Mouse (Mus musculus): ENCODE results near the gene Sema4a. TPM values are rescaled to one million over a fixed set of nuclear protein-coding genes. Genes with fewer than 3 reads are reported as not detected.

Gene Sema4a
- total and polyA plus RNA-seq, 3 experiments, result 33.5 to 45.3 TPM; not detected in 1

DNA sequence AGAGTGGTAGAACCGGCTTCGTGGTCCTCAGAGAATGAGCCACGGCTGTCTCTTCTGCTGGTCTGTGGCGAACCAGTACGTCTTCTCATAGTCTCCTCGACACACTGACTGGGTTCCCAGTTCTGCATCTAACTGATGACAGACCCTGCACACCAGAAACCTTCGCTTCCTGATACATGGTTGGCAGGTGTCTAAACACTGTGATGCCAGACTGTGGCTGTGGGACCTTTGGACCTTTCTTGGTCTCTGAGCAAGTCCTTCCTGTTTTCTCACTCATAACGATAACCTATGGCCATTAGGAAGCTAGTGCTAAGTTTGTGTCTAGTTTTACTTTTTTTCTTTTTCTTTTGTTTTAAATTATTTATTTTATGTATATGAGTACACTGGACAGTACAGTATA lies 12.5 kb downstream of the Sema4a start:
- no peaks in the 10 kb centered on the region for H3K79me2 ChIP-seq (ENCODE audit: control insufficient read depth, insufficient read depth, low read length, poor library complexity)
- H3K4me1 ChIP-seq (ENCODE audit: control insufficient read depth in 1 of 2, insufficient read depth in 2 of 2, low read length in 2 of 2), result peaks cover 4 to 12% of the 10 kb centered on the region in 2 experiments; a peak in 3 of 4 replicates
- H3K36me3 ChIP-seq (ENCODE audit: control insufficient read depth in 1 of 2, insufficient read depth in 2 of 2, low read length in 2 of 2), result peaks cover 0 to 3% of the 10 kb centered on the region in 2 experiments; a peak in 1 of 4 replicates
- H3K4me3 ChIP-seq (ENCODE audit: control insufficient read depth in 1 of 2, insufficient read depth in 1 of 2, low read depth in 2 of 2, low read length in 2 of 2), result no peak overlapping the region
- no peaks in the 10 kb centered on the region for H3K9me3 ChIP-seq (replicated peaks; ENCODE audit: insufficient read depth, low read length)
- DNase-seq (ENCODE audit: low read depth, low spot score), result no peak
- H3K27ac ChIP-seq (ENCODE audit: control insufficient read depth, low read depth, low read length), result no peak overlapping the region
- no peaks in the 10 kb centered on the region for H3K27me3 ChIP-seq (ENCODE audit: control insufficient read depth in 1 of 2, insufficient read depth in 2 of 2, low read length in 2 of 2)
- TF ChIP-seq POLR2A (IDR thresholded peaks at IDR 0.05; ENCODE audit: control insufficient read depth in 1 of 2, insufficient read depth in 1 of 2, low read depth in 1 of 2, low read length in 2 of 2, poor library complexity in 1 of 2), result no peak
- TF ChIP-seq MAZ (IDR thresholded peaks at IDR 0.05; ENCODE audit: low read depth, low read length), result no peak
- no peak for TF ChIP-seq NRF1 (IDR thresholded peaks at IDR 0.05; ENCODE audit: insufficient read depth, low read depth, low read length, poor library complexity, severe bottlenecking)
- no peak for TF ChIP-seq E2F4 (IDR thresholded peaks at IDR 0.05; ENCODE audit: borderline replicate concordance, low read depth, low read length)
- no peak for TF ChIP-seq POLR2AphosphoS2 (IDR thresholded peaks at IDR 0.05; ENCODE audit: low read length)
- no peak for TF ChIP-seq USF2 (IDR thresholded peaks at IDR 0.05; ENCODE audit: borderline replicate concordance in 1 of 2, insufficient read depth in 1 of 2, low read depth in 1 of 2, low read length in 2 of 2)
- TF ChIP-seq BHLHE40 (IDR thresholded peaks at IDR 0.05; ENCODE audit: borderline replicate concordance, low read depth, low read length), result no peak
- TF ChIP-seq CTCF (IDR thresholded peaks at IDR 0.05 in 2 of 3, conservative IDR thresholded peaks at IDR 0.05 in 1 of 3; ENCODE audit: control insufficient read depth in 1 of 3, insufficient read depth in 1 of 3, low read depth in 2 of 3, low read length in 3 of 3, poor library complexity in 1 of 3, severe bottlenecking in 1 of 3), result no peak
- TF ChIP-seq TAL1 (IDR thresholded peaks at IDR 0.05; ENCODE audit: low read length), result no peak
- no peak for TF ChIP-seq JUND (IDR thresholded peaks at IDR 0.05; ENCODE audit: low read depth, low read length)
- no peak for TF ChIP-seq NELFE (IDR thresholded peaks at IDR 0.05; ENCODE audit: low read depth, low read length)
- TF ChIP-seq CHD1 (IDR thresholded peaks at IDR 0.05; ENCODE audit: low read depth, low read length), result no peak
- no peak for TF ChIP-seq CHD2 (IDR thresholded peaks at IDR 0.05; ENCODE audit: low read length)
- TF ChIP-seq EP300 (IDR thresholded peaks at IDR 0.05; ENCODE audit: low read depth in 1 of 2, low read length in 2 of 2), result no peak
- TF ChIP-seq POLR2AphosphoS5 (IDR thresholded peaks at IDR 0.05; ENCODE audit: borderline replicate concordance, low read depth, low read length), result no peak
- TF ChIP-seq MEF2A (IDR thresholded peaks at IDR 0.05; ENCODE audit: extremely low read depth, insufficient replicate concordance, low read depth, low read length, poor library complexity, severe bottlenecking), result no peak
- TF ChIP-seq TCF12 (IDR thresholded peaks at IDR 0.05; ENCODE audit: low read depth, low read length), result no peak
- H3K9ac ChIP-seq (ENCODE audit: control insufficient read depth, low read depth, low read length, poor library complexity, severe bottlenecking), result no peak overlapping the region

DNA sequence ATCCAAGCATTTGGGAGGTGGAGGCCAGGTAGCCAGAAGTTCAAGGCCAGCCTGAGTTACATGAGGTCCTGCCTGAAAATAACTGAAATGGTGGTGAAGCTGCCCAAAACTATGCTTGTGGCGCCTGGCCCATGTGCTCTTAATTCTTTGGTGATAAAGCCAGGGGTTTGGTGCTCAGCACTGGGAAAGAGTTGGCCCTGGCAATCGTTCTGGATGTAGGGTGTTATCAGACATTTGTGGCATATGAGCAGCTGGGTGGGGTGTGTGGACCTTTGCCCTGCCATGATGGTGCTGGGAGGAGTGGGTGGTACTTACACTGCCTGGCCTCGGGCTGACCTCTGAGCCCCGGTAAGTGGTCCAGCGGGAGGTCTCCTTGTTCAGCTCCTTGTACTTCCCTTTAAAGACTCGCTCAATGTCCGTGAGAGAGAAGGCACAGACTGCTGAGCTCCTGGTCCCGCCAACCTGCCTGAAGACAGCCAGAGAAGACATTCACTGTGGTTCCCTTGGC lies 13.3 kb downstream of the Sema4a start:
- no peak for TF ChIP-seq ETS1 (IDR thresholded peaks at IDR 0.05; ENCODE audit: low read depth, low read length)
- TF ChIP-seq ZNF384 (IDR thresholded peaks at IDR 0.05; ENCODE audit: low read depth, low read length), result no peak
- TF ChIP-seq KAT2A (conservative IDR thresholded peaks at IDR 0.05; ENCODE audit: low read depth, low read length), result no peak
- no peak for TF ChIP-seq GATA1 (IDR thresholded peaks at IDR 0.05; ENCODE audit: low read depth, low read length)
- TF ChIP-seq MAFK (IDR thresholded peaks at IDR 0.05; ENCODE audit: borderline replicate concordance, low read depth, low read length), result no peak
- TF ChIP-seq MEF2A (IDR thresholded peaks at IDR 0.05; ENCODE audit: extremely low read depth, insufficient replicate concordance, low read depth, low read length, poor library complexity, severe bottlenecking), result no peak
- peak; percentile 33; the same call in 1 of the 2 replicates for TF ChIP-seq MXI1 (IDR thresholded peaks at IDR 0.05; ENCODE audit: low read depth, low read length)
- no peak for TF ChIP-seq TCF12 (IDR thresholded peaks at IDR 0.05; ENCODE audit: low read depth, low read length)
- peaks cover 4 to 10% of the 10 kb centered on the region in 2 experiments; a peak in 3 of 4 replicates for H3K4me1 ChIP-seq (ENCODE audit: control insufficient read depth in 1 of 2, insufficient read depth in 2 of 2, low read length in 2 of 2)
- H3K4me3 ChIP-seq (ENCODE audit: control insufficient read depth in 1 of 2, insufficient read depth in 1 of 2, low read depth in 2 of 2, low read length in 2 of 2), result no peak overlapping the region
- H3K27ac ChIP-seq (ENCODE audit: control insufficient read depth, low read depth, low read length), result no peak overlapping the region
- H3K9ac ChIP-seq (ENCODE audit: control insufficient read depth, low read depth, low read length, poor library complexity, severe bottlenecking), result no peak overlapping the region
- H3K36me3 ChIP-seq (ENCODE audit: control insufficient read depth in 1 of 2, insufficient read depth in 2 of 2, low read length in 2 of 2), result peaks cover 0 to 3% of the 10 kb centered on the region in 2 experiments; a peak in 1 of 4 replicates
- no peak for DNase-seq (ENCODE audit: low read depth, low spot score)
- no peaks in the 10 kb centered on the region for H3K9me3 ChIP-seq (replicated peaks; ENCODE audit: insufficient read depth, low read length)
- no peaks in the 10 kb centered on the region for H3K79me2 ChIP-seq (ENCODE audit: control insufficient read depth, insufficient read depth, low read length, poor library complexity)
- no peaks in the 10 kb centered on the region for H3K27me3 ChIP-seq (ENCODE audit: control insufficient read depth in 1 of 2, insufficient read depth in 2 of 2, low read length in 2 of 2)

Data from MEL (cell line).